Mouse (Mus musculus): ENCODE measurements around the gene Gga3.

Gene Gga3

GRCm38 (mm10) chr11:115612059-115612409 lies 8.2 kb upstream of the Gga3 start:
- peak; percentile 47 for DNase-seq

DNA sequence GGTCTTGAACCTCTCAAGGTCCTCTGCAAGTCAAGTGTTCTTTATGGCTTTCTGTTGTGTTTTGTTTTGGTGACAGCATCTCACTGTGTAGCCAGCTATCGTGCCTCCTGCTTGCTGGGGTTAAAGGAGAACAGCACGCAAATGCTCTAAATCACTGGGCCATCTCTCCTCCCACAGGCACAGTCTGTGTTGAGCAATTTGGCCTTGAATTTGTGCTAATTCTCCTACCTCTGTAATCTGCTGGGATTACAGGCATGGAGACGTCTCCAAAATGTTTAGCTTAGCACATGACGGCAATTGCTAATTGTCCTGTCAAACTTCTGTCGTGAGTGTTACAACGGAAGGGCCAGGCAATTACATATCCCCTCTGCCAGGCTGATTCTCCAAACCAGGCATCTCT lies 7.3 kb upstream of the Gga3 start:
- DNase-seq, result no peak

DNA sequence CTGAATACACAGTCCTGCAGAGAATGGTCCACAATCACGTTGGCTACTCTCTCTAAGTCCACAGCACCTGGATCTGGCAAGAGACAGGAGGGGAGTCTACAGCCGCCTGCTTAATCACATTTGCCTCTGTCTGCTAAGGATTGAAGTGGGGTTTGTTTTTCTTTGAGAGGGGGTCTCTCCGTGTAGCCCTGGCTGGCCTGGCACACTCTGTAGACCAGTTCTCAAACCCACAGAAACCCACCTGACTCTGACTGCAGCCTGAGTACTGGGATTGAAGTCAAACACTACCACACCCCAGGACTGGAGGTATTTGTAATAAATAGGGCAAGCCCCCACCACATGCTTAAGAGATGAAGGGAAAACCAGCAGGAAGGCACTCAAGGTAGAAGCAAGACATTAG lies 5.7 kb upstream of the Gga3 start:
- DNase-seq, result no peak

- no peak for DNase-seq
Measured at GRCm38 (mm10) chr11:115608421-115609399, 4.9 kb upstream of the Gga3 start.

GRCm38 (mm10) chr11:115606733-115607132 lies 2.9 kb upstream of the Gga3 start:
- DNase-seq, result no peak

DNA sequence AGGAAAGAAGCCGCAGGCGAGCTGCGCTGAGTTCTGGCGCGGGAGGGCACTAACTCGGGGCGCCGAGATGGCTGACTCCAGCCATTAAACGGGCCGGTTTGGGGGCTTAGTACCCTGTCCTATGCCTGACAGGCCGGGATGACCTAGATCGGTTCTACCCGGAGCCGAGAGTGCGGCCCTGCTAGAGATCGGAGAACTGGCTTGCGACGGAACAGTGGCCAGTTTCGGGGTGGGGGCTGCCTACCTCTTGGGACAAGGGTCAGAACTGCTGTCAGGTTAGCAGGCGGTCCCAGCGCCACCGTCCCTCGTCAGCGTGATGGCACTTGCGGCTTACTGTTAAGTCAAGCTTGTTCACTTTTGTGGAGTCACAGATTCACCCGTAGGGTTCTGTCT lies 449 bp upstream of the Gga3 start:
- DNase-seq, result no peak

DNA sequence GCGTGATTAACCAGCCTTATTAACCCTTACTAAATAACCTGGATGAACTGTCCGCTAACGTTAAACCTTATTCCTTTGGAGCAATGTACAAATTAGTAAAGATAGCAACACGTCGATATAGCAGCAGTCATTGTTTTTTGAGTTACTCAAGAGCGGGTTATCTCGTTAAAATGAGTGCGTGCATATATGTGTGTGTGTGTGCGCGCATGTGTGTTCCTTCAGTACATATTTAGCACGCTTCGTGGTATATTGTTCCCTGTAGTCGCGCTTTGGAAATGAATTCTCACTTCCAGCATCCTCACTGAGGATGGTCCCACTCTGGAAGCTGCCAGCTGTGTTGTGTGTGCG lies 749 bp downstream of the Gga3 start:
- DNase-seq, result no peak

DNA sequence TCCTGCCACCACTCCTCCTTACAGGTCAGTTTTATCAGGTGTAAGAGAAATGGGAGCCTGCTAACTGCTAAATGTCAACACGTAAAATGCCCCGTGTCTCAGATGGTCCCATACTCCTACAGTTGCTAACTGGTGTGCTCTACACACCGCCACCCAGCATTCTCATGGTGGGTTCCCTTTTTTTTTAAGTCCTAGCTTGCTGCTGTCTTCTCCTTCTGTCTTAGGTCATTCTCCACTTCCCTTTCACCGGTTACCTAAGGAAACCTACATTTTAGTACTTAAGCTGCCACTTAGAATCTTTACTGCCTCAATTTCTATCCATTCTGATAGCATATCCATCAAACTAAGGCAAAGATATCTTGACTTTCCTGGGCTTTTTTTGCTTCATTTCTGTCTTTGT lies 2.7 kb downstream of the Gga3 start:
- no peak for DNase-seq

DNA sequence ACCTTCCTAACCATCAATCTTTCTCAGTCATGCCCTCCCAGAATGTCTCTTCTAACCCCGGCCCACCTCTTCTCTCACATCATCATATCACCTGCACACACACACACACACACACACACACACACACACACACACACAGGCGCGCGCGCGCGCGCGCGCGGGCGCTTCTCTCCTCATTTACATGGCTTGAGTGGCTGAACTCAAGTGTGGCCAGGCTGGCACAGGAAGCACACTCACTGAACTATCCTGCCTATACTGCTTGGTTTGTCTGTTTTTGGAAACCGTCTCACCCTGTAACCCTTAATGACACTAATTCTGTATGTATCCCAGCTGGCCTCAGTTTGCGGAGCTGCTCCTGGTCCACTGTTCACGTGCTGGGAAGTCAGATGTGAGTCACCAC lies 3.1 kb downstream of the Gga3 start:
- no peak for DNase-seq

GRCm38 (mm10) chr11:115599722-115600121 lies 4.1 kb downstream of the Gga3 start:
- no peak for DNase-seq

DNA sequence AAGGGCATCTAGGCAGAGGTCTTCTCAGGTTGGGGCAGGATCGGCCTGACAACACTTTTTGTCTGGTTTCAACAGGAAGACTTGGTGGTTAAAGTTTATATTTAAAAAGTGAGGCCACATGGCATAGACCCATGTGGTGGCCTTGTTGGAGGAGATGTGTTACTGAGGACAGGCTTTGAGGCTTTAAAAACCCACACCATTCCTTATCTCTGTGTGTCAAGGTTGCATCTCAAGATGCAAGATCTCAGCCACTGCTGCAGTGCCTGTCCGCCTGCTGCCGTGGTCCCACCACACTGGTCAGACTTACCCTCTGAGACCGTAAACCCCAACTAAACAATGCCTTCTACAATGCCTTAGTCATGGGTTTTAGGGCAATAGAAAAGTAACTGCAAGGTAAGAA lies 5.5 kb downstream of the Gga3 start:
- no peak for DNase-seq

GRCm38 (mm10) chr11:115595209-115595608 lies 8.6 kb downstream of the Gga3 start:
- DNase-seq, result no peak

DNA sequence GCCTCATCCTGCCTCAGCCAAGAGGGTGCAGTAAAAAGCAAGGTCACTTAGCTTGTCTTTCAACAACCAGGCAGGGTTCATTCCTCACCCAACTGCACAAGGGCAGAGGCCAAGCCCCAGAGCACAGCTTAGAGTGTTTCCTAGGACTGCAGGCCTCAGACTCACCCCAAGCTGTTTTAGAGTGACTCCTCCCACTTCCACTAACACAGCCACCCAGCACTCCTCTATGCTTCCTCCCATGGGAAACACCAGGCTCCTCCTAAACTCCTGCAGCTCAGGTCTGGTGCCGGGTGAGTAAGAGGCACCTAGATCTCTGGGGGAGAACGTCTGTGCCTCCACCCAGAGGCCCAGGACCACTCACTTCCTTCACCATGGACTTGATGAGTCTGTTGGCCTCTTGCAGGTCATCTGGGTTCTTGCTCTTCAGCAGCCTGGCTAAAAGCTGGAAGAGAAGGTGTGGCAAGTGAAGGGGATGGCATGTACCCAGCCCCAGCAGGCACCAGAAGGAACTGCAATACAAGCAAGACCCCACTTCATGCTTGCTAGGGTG lies 13.2 kb downstream of the Gga3 start:
- DNase-seq, result no peak

GRCm38 (mm10) chr11:115587984-115588383 lies 15.9 kb downstream of the Gga3 start:
- DNase-seq, result no peak

GRCm38 (mm10) chr11:115586403-115586802 lies 17.4 kb downstream of the Gga3 start:
- DNase-seq, result no peak

DNA sequence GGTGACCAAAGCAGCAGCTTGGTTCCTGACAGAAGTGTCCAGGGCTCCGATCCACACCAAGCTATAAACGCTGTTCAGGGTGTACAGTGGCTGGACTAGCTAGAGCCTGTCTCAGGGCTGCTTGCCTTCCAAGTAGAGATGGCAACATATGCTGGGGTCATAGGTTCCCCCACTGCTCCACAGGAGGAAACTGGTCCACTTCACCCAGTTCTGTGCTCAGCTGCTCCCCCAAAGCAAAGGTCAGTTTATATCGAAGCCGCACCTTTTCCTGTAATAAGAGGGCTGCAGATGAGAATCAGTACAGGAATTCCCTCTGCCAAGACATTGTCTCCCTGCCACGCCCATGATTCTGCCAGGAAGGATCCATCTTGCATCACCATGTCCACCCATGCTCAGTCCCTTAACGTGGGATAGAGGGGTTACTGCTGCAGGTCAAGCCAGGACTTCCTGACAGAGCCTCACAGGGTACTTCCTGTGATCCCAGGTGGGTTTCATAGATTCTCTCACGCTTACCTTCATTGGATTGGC lies 18.2 kb downstream of the Gga3 start:
- DNase-seq, result no peak

- no peak for DNase-seq
Measured at GRCm38 (mm10) chr11:115584376-115585073, 19.3 kb downstream of the Gga3 start.

DNA sequence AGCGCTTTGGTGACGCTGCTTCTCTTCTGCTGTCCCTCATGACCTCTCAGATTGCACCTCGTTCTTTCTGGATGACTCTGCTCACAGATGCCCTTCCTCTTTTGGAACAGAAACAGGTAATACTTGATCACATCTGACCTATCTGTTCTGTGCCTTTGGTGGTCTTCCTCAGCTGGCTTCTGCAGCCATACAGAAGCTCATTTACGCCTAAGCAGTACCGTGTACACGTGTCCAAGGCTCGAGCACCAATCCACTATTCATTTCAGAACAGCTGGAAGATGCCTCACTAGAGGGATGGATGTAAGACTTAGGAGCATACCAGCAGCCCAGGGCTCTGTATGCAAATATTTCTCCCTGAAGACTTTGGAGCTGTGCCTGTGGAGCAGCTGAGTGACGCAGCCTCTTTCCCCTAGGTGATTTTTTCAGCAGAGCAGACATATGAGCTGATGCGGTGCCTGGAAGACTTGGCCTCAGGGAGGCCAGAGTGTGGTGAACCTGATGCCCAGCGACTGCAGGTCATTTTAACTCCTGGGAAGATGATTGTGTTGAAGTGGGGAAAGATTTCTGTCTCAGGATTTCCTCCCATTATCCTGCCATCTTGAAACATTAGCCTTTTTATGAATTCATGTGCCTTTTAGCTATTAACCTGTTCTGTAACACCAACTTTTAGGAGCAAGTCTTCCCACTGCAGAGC lies 20.8 kb downstream of the Gga3 start:
- no peak for DNase-seq

DNA sequence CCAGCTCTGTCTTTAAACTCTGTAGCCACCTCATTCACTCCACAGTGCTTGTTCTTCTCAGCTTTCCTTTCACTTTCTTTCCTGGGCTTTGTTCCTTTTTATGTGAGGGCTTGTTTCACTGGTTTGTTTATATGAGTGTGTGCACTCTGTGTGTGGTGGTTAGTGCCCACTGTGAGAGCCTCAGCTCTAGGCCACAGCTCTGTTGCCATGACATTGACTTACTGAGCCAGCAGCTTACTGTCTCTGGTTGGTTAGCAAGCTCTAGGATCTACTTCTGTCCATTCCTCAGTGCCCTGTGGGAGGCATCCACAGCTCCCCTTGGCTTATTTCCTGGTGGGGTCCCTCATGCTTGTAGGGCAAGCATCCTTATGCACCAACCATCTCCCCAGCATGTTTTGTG lies 24.8 kb downstream of the Gga3 start:
- DNase-seq, result no peak

- no peak for DNase-seq
Measured at GRCm38 (mm10) chr11:115564961-115565360, 38.9 kb downstream of the Gga3 start.

DNA sequence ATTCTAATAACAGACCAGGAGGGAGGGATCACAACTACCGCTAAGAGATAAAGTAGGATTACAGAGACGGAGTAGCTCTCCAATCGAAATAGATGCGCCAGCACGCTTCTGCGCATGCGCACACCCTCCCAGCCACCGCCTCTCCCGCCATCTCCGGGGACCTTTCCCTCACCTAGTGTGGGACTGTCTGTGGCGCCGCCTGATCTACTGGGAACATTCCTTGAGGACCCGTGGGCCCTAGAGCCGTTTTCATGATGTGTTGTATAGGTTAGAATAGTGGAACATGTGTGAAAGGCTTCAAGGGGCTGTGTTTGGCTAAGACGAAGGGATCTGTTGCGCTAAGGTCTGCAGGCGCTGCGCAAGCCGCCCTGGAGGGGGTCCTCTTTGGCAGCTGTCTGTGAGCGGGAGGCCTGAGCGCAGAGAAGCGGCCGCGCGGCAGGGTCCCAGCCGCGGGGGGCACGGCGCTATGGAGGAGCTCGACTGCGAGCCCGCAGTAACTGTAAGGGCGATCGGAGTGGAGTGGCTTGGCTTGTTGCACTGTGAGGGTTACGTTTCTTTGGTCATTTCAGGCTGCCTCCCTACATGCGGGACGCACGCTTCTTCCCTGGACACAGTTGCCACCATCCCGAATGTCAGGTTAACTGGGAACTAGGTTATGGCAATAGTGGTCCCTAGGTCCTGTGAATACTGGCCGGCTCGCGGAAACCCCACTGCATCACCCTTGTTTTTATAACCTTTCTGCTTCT lies 39.6 kb downstream of the Gga3 start, which contains the start of gene Nup85:
Gene Nup85, plus strand, starts transcription at position 371 of the 746 bp plus-strand sequence.
- peak; percentile 98 for DNase-seq

GRCm38 (mm10) chr11:115563406-115563805 lies 40.4 kb downstream of the Gga3 start:
- DNase-seq, result peak; percentile 23
